Mouse (Mus musculus) C2C12 (cell line): ENCODE results near the gene Mettl27. TPM values are rescaled to one million over a fixed set of nuclear protein-coding genes. Genes with fewer than 3 reads are reported as not detected.

Source experiments
- H3K27me3 ChIP-seq: one replicate; pipeline ENCODE4 v1.6.1; 2011; ENCODE audit not compliant: control insufficient read depth, insufficient read depth, insufficient read length
- H3K36me3 ChIP-seq: one replicate; pipeline ENCODE4 v1.6.1; 2011; ENCODE audit not compliant: control insufficient read depth, insufficient read depth
- H3K4me3 ChIP-seq: one replicate; pipeline ENCODE4 v1.5.1; 2011; ENCODE audit warnings: mild to moderate bottlenecking, control low read depth; ENCODE audit not compliant: poor library complexity, insufficient read depth, severe bottlenecking
- H3K79me2 ChIP-seq: one replicate; pipeline ENCODE4 v1.6.1; 2011; ENCODE audit not compliant: control insufficient read depth, insufficient read depth
- H3K79me3 ChIP-seq: one replicate; pipeline ENCODE4 v1.6.1; 2011; ENCODE audit warnings: low read depth, control low read depth
- H3ac ChIP-seq: one replicate; pipeline ENCODE3; 2011; ENCODE audit warnings: low read depth; ENCODE audit not compliant: control insufficient read depth, insufficient read length
- CEBPB ChIP-seq: IDR thresholded peaks from one replicate; pipeline ENCODE4 v1.6.1; 2011; ENCODE audit warnings: low read depth, mild to moderate bottlenecking, control low read depth, moderate library complexity
- CTCF ChIP-seq: IDR thresholded peaks from one replicate; pipeline ENCODE4 v1.5.1; 2011; ENCODE audit not compliant: control insufficient read depth, insufficient read depth, insufficient read length
- FOSL1 ChIP-seq: IDR thresholded peaks from one replicate; pipeline ENCODE4 v1.8.0; 2011; ENCODE audit warnings: mild to moderate bottlenecking, low read length; ENCODE audit not compliant: poor library complexity, insufficient read depth, severe bottlenecking
- MAX ChIP-seq: IDR thresholded peaks from one replicate; pipeline ENCODE4 v1.6.1; 2011; ENCODE audit warnings: mild to moderate bottlenecking, control low read depth
- MYOD1 ChIP-seq: IDR thresholded peaks from one replicate; pipeline ENCODE4 v1.6.1; 2011; ENCODE audit warnings: low read depth; ENCODE audit not compliant: control insufficient read depth, insufficient read length
- MYOG ChIP-seq: IDR thresholded peaks from one replicate; pipeline ENCODE4 v1.6.1; 2011; ENCODE audit not compliant: control insufficient read depth, insufficient read length; ENCODE audit errors: extremely low read depth
- USF1 ChIP-seq: IDR thresholded peaks from one replicate; pipeline ENCODE4 v1.6.1; 2011; ENCODE audit warnings: low read depth, mild to moderate bottlenecking, control low read depth, moderate library complexity
- polyA plus RNA-seq: library from polyadenylated mRNA; unstranded; fragments of >200 nt; fragmentation: generic; extraction: Trizol; gene quantifications from one replicate; pipeline ENCODE4 v1.2.1, GENCODE M21; 2012; ENCODE audit warnings: missing spikeins

Gene Mettl27
- polyA plus RNA-seq, 1 experiment, result 4.3 TPM

DNA sequence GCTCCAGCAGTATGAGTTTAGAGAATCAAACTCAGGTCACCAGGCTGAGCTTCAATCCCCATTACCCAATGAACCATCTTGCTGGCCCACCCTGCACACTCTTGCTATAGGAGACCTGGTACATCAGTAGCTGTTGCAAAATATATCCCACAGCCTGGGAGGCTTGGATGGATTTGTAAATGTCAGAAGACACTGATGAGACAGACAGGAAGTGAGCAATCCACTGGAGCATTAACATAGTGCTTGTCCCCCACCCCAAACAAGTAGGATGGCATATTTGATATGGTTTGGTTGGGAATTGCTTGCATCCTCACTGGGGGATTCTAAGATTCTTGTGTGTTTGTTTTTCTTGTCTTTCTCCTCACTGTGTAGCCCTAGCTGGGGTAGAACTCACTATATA, 40.9 kb downstream of the Mettl27 start:
- Histone ChIP-seq H3K4me3 (no peak overlapping the region), H3K79me2 (no peaks in the 10 kb centered on the region), H3K27me3 (no peaks in the 10 kb centered on the region), H3K36me3 (no peaks in the 10 kb centered on the region), H3ac (no peak overlapping the region), H3K79me3 (no peaks in the 10 kb centered on the region)
- TF ChIP-seq FOSL1 (no peak), USF1 (no peak), MYOG (no peak), CTCF (no peak), CEBPB (no peak), MYOD1 (no peak), MAX (no peak)

GRCm38 (mm10) chr5:134973526-134973925, 41.4 kb downstream of the Mettl27 start:
- no peak overlapping the region for H3ac ChIP-seq
- no peak for TF ChIP-seq MYOG
- no peak for TF ChIP-seq MAX
- no peak for TF ChIP-seq CEBPB
- TF ChIP-seq USF1, result no peak
- TF ChIP-seq MYOD1, result no peak
- TF ChIP-seq FOSL1, result no peak
- TF ChIP-seq CTCF, result no peak
- no peak overlapping the region for H3K4me3 ChIP-seq
- H3K27me3 ChIP-seq, result no peaks in the 10 kb centered on the region
- no peaks in the 10 kb centered on the region for H3K79me2 ChIP-seq
- no peaks in the 10 kb centered on the region for H3K36me3 ChIP-seq
- no peaks in the 10 kb centered on the region for H3K79me3 ChIP-seq

DNA sequence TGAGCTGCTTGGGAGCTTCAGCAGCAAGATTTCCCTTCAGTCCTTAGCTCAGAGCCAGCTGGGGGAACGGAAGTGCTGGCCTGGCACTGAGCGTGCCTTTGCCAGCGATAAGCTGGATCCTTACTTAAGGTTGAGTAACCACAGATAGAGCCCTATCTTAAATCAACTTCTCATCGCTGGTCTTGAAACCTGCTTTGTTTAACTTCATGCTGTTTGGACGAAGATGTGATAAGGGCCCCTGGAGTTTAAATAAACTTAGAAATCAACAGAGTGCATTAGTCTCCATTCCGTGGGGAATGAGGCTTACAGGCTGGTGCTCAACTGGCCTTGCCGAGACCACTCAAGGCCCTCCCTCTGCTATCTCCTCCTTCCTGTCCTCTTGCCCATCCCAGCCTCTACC, 42.1 kb downstream of the Mettl27 start:
- no peak overlapping the region for H3ac ChIP-seq
- no peaks in the 10 kb centered on the region for H3K79me3 ChIP-seq
- no peaks in the 10 kb centered on the region for H3K36me3 ChIP-seq
- H3K79me2 ChIP-seq, result no peaks in the 10 kb centered on the region
- no peaks in the 10 kb centered on the region for H3K27me3 ChIP-seq
- TF ChIP-seq MYOD1 (no peak), MYOG (no peak), CTCF (no peak), CEBPB (no peak), USF1 (no peak), FOSL1 (no peak), MAX (no peak)
- no peak overlapping the region for H3K4me3 ChIP-seq

- Histone ChIP-seq H3K79me2 (no peaks in the 10 kb centered on the region), H3K27me3 (no peaks in the 10 kb centered on the region), H3ac (no peak overlapping the region), H3K4me3 (no peak overlapping the region), H3K36me3 (no peaks in the 10 kb centered on the region), H3K79me3 (no peaks in the 10 kb centered on the region)
- TF ChIP-seq MAX, result no peak
- no peak for TF ChIP-seq MYOD1
- no peak for TF ChIP-seq MYOG
- no peak for TF ChIP-seq FOSL1
- no peak for TF ChIP-seq CTCF
- no peak for TF ChIP-seq CEBPB
- no peak for TF ChIP-seq USF1
Measured at GRCm38 (mm10) chr5:134974921-134975320, 42.8 kb downstream of the Mettl27 start.

DNA sequence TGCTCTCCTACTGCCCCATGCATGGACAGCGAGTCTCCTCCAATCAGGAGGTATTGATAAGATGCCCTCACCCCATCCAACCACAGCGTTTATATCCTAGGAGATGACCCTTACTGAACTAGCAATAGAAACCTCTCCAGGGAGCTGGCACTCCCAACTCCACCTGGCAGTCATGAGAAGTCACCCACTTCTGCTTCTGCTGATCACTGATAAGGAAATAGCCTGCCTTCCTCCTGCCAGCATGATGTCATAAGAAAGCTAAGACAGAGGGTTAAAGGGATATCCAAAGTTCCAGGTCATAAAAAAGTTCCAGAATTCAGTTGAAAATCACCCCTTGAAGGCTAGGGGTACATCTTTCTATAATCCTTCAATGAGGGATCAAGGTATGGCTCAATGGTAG, 44.0 kb downstream of the Mettl27 start:
- Histone ChIP-seq H3K79me3 (no peaks in the 10 kb centered on the region), H3K36me3 (no peaks in the 10 kb centered on the region), H3K4me3 (no peak overlapping the region), H3ac (no peak overlapping the region), H3K79me2 (no peaks in the 10 kb centered on the region), H3K27me3 (no peaks in the 10 kb centered on the region)
- TF ChIP-seq MAX (no peak), CEBPB (no peak), CTCF (no peak), MYOD1 (no peak), MYOG (no peak), USF1 (no peak), FOSL1 (no peak)

- Histone ChIP-seq H3K79me2 (no peaks in the 10 kb centered on the region), H3K27me3 (no peaks in the 10 kb centered on the region), H3K79me3 (no peaks in the 10 kb centered on the region), H3K4me3 (no peak overlapping the region), H3ac (no peak overlapping the region), H3K36me3 (no peaks in the 10 kb centered on the region)
- no peak for TF ChIP-seq MYOG
- no peak for TF ChIP-seq CTCF
- no peak for TF ChIP-seq MAX
- TF ChIP-seq CEBPB, result no peak
- TF ChIP-seq USF1, result no peak
- no peak for TF ChIP-seq FOSL1
- no peak for TF ChIP-seq MYOD1
Measured at GRCm38 (mm10) chr5:134976577-134977250, 44.5 kb downstream of the Mettl27 start.
